Mouse (Mus musculus) adrenal gland, adult 2 months (tissue): ENCODE measurements around the gene Pitpnm3. TPM values are rescaled to one million over a fixed set of nuclear protein-coding genes. Genes with fewer than 3 reads are reported as not detected.

Source experiments
- DNase-seq: peaks from one replicate; pipeline ENCODE4 v3.0.0; 2021
- polyA plus RNA-seq: library from polyadenylated mRNA; depleted of rRNA; stranded (reverse); fragments of >200 nt; gene quantifications from 2 replicates; pipeline ENCODE4 v1.2.3, GENCODE M21; 2012
- total RNA-seq, 2 experiments: library from RNA; stranded (reverse); gene quantifications; 2 replicates each; pipeline ENCODE4 v1.2.3; 2021

Gene Pitpnm3
- total and polyA plus RNA-seq, 3 experiments, result 1.8 to 4.5 (median 4.0) TPM

GRCm38 (mm10) chr11:72050895-72051858 is 84.4 kb downstream of the Pitpnm3 start:
- DNase-seq, result no peak

GRCm38 (mm10) chr11:72050168-72050894 is 85.2 kb downstream of the Pitpnm3 start:
- DNase-seq, result no peak

- no peak for DNase-seq
Measured at GRCm38 (mm10) chr11:72049171-72049759, 86.3 kb downstream of the Pitpnm3 start.

GRCm38 (mm10) chr11:72048730-72049129 is 86.8 kb downstream of the Pitpnm3 start:
- no peak for DNase-seq

- DNase-seq, result peak; percentile 34
Measured at GRCm38 (mm10) chr11:72044231-72044630, 91.3 kb downstream of the Pitpnm3 start.

GRCm38 (mm10) chr11:72042631-72043030 is 92.9 kb downstream of the Pitpnm3 start:
- peak; percentile 60 for DNase-seq

- DNase-seq, result peak; percentile 90
Measured at GRCm38 (mm10) chr11:72041768-72042607, 93.6 kb downstream of the Pitpnm3 start, which contains the start of gene Pimreg. TSS of gene Pimreg (plus strand) at chr11:72042032.

- DNase-seq, result no peak
Measured at GRCm38 (mm10) chr11:72041290-72041767, 94.2 kb downstream of the Pitpnm3 start.

GRCm38 (mm10) chr11:72039599-72040386 is 95.8 kb downstream of the Pitpnm3 start:
- no peak for DNase-seq

- peak; percentile 49 for DNase-seq
Measured at GRCm38 (mm10) chr11:72037996-72038395, 97.6 kb downstream of the Pitpnm3 start.

GRCm38 (mm10) chr11:72037409-72037808 is 98.2 kb downstream of the Pitpnm3 start, which contains the start of gene Aipl1:
TSS of gene Aipl1 (minus strand) at chr11:72037509.
- no peak for DNase-seq

- DNase-seq, result no peak
Measured at GRCm38 (mm10) chr11:72032589-72032988, 103.0 kb downstream of the Pitpnm3 start.

- DNase-seq, result no peak
Measured at GRCm38 (mm10) chr11:72032091-72032490, 103.5 kb downstream of the Pitpnm3 start.

GRCm38 (mm10) chr11:72031353-72031752 is 104.2 kb downstream of the Pitpnm3 start:
- no peak for DNase-seq

- no peak for DNase-seq
Measured at GRCm38 (mm10) chr11:72029143-72029542, 106.4 kb downstream of the Pitpnm3 start.

- DNase-seq, result no peak
Measured at GRCm38 (mm10) chr11:72027836-72028235, 107.7 kb downstream of the Pitpnm3 start.

- no peak for DNase-seq
Measured at GRCm38 (mm10) chr11:72026516-72026915, 109.1 kb downstream of the Pitpnm3 start.

GRCm38 (mm10) chr11:72025843-72026242 is 109.7 kb downstream of the Pitpnm3 start:
- DNase-seq, result no peak

GRCm38 (mm10) chr11:72024193-72024781 is 111.3 kb downstream of the Pitpnm3 start:
- DNase-seq, result peak; percentile 69

GRCm38 (mm10) chr11:72023581-72023980 is 112.0 kb downstream of the Pitpnm3 start:
- DNase-seq, result no peak
